Comparison of ENCODE assay signal across 13 mouse cellular contexts in the genomic region with DNA sequence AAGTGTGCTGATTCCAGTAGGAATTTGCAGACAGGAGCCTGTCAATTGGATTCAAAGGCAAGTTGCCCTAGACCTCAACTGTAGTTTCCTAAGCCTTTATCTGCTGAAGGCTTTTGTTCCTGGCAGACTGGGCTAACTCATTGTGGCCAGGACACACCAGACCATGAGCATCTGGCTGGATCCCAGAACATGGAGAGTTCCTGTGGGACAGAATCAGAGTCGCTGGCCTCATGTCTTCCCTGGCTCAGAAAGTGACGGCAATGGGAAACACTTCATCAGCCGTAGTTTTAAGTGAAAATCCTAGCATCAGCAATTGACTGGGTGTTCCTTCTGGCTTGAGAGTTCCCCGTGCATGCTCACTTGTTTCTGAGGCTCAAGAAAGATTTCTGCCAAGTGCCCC.
DNase-seq lines count a peak whose midpoint lies in the region; ATAC-seq and TF ChIP-seq lines count a peak whose summit lies in the region.
"Had no signal": no experiment of that assay in that cellular context is flagged by ENCODE, and none has a peak within 500 bp of the region (broad histone marks: within the 10 kb centered on the region; RNA-seq: fewer than 3 reads in every experiment).

No protein-coding gene starts in this region.

- peak; percentile 26 for DNase-seq in hindbrain, postnatal 0 days (ENCODE audit: low spot score)
- DNase-seq in gastrocnemius, postnatal 10 days = peak; percentile 24
- peak; percentile 38 to 60 for DNase-seq in heart, postnatal 14 days
- peak; percentile 64 for DNase-seq in lung, postnatal 36 days
- no peak for DNase-seq in frontal cortex, postnatal 14 days (ENCODE audit: low spot score in 2 of 2)
- DNase-seq in forebrain, embryonic 11.5 days (ENCODE audit: low spot score) = no peak
- DNase-seq: kidney, adult 2 months had no signal

- H3K27ac ChIP-seq in hindbrain, postnatal 0 days = no peak overlapping the region
- no peak overlapping the region for H3K27ac ChIP-seq in hindbrain, embryonic 12.5 days
- no peak overlapping the region for H3K27ac ChIP-seq in forebrain, embryonic 11.5 days (ENCODE audit: low read depth, low read length)
- H3K27ac ChIP-seq: forebrain, embryonic 12.5 days; lung, embryonic 15.5 days; midbrain, embryonic 12.5 days; stomach, embryonic 15.5 days had no signal

- WGBS in hindbrain, postnatal 0 days = 58% methylated on average over 4 of the region's 4 CpGs
- 83% methylated on average over 4 of the region's 4 CpGs for WGBS in hindbrain, embryonic 12.5 days
- 84% methylated on average over 4 of the region's 4 CpGs for WGBS in forebrain, embryonic 11.5 days

- no peaks in the 10 kb centered on the region for H3K36me3 ChIP-seq in hindbrain, postnatal 0 days (ENCODE audit: insufficient read depth, low read length)
- H3K36me3 ChIP-seq in hindbrain, embryonic 12.5 days = no peaks in the 10 kb centered on the region
- no peaks in the 10 kb centered on the region for H3K36me3 ChIP-seq in forebrain, embryonic 11.5 days (ENCODE audit: control insufficient read depth, insufficient read depth, low read length)
- H3K36me3 ChIP-seq: forebrain, embryonic 12.5 days; lung, embryonic 15.5 days; midbrain, embryonic 12.5 days; stomach, embryonic 15.5 days had no signal

- no peak overlapping the region for H3K4me3 ChIP-seq in hindbrain, postnatal 0 days (ENCODE audit: low read length)
- no peak overlapping the region for H3K4me3 ChIP-seq in hindbrain, embryonic 12.5 days
- no peak overlapping the region for H3K4me3 ChIP-seq in forebrain, embryonic 11.5 days (ENCODE audit: low read depth, low read length)
- H3K4me3 ChIP-seq: forebrain, embryonic 12.5 days; lung, embryonic 15.5 days; midbrain, embryonic 12.5 days; stomach, embryonic 15.5 days had no signal

- no peaks in the 10 kb centered on the region for H3K9me3 ChIP-seq in hindbrain, postnatal 0 days (ENCODE audit: low read length)
- H3K9me3 ChIP-seq in hindbrain, embryonic 12.5 days (replicated peaks) = no peaks in the 10 kb centered on the region
- no peaks in the 10 kb centered on the region for H3K9me3 ChIP-seq in forebrain, embryonic 11.5 days (ENCODE audit: control insufficient read depth, low read length)
- H3K9me3 ChIP-seq: forebrain, embryonic 12.5 days; lung, embryonic 15.5 days; midbrain, embryonic 12.5 days; stomach, embryonic 15.5 days had no signal

- no peak for ATAC-seq in hindbrain, postnatal 0 days
- ATAC-seq in hindbrain, embryonic 12.5 days (ENCODE audit: low FRiP score) = no peak
- no peak for ATAC-seq in forebrain, embryonic 11.5 days (replicated peaks; ENCODE audit: low FRiP score)
- ATAC-seq: activated CD4-positive, CD25-positive, alpha-beta regulatory T cell, adult 4 months had no signal

- no peaks in the 10 kb centered on the region for H3K27me3 ChIP-seq in hindbrain, postnatal 0 days (ENCODE audit: insufficient read depth, low read length)
- H3K27me3 ChIP-seq in hindbrain, embryonic 12.5 days = no peaks in the 10 kb centered on the region
- H3K27me3 ChIP-seq in forebrain, embryonic 11.5 days (ENCODE audit: control insufficient read depth, insufficient read depth, low read length) = no peaks in the 10 kb centered on the region
- H3K27me3 ChIP-seq: forebrain, embryonic 12.5 days; lung, embryonic 15.5 days; midbrain, embryonic 12.5 days; stomach, embryonic 15.5 days had no signal

- H3K4me2 ChIP-seq in hindbrain, postnatal 0 days (ENCODE audit: low read depth, low read length) = no peak overlapping the region
- H3K4me2 ChIP-seq in hindbrain, embryonic 12.5 days (replicated peaks) = no peak overlapping the region
- H3K4me2 ChIP-seq in forebrain, embryonic 11.5 days (ENCODE audit: low read depth, low read length, severe bottlenecking) = no peak overlapping the region
- H3K4me2 ChIP-seq: forebrain, embryonic 12.5 days; lung, embryonic 15.5 days; midbrain, embryonic 12.5 days; stomach, embryonic 15.5 days had no signal

- no peak for TF ChIP-seq CTCF in hindbrain, postnatal 0 days (IDR thresholded peaks at IDR 0.05; ENCODE audit: low read depth)

- peaks cover 11% of the 10 kb centered on the region; the same call in 1 of the 2 replicates for H3K4me1 ChIP-seq in hindbrain, postnatal 0 days (ENCODE audit: insufficient read depth, low read length)
- H3K4me1 ChIP-seq in hindbrain, embryonic 12.5 days = 0 out of 2 replicates have a peak, but pooled peaks cover 3% of the 10 kb centered on the region
- H3K4me1 ChIP-seq in forebrain, embryonic 11.5 days (replicated peaks; ENCODE audit: control insufficient read depth, insufficient read depth, low read length) = no peaks in the 10 kb centered on the region
- H3K4me1 ChIP-seq: midbrain, embryonic 12.5 days had no signal

- H3K9ac ChIP-seq in hindbrain, postnatal 0 days (replicated peaks; ENCODE audit: low read length) = no peak overlapping the region
- no peak overlapping the region for H3K9ac ChIP-seq in hindbrain, embryonic 12.5 days
- H3K9ac ChIP-seq in forebrain, embryonic 11.5 days (ENCODE audit: low read length) = no peak overlapping the region
- H3K9ac ChIP-seq: forebrain, embryonic 12.5 days; lung, embryonic 15.5 days; midbrain, embryonic 12.5 days; stomach, embryonic 15.5 days had no signal

- intact Hi-C loops in heart, postnatal 14 days (cut with DNase I) = no loop called here

Comparison
In these comparisons a context has a peak if more than half of its experiments do, and no peak if none do; other contexts are left out.
1. DNase-seq: peak in hindbrain, postnatal 0 days (single experiment), gastrocnemius, postnatal 10 days (single experiment), heart, postnatal 14 days (2 of 2) and lung, postnatal 36 days (single experiment); none in frontal cortex, postnatal 14 days (0 of 2) and forebrain, embryonic 11.5 days (single experiment).